Mouse (Mus musculus): ENCODE measurements around the gene F2rl1.

DNA sequence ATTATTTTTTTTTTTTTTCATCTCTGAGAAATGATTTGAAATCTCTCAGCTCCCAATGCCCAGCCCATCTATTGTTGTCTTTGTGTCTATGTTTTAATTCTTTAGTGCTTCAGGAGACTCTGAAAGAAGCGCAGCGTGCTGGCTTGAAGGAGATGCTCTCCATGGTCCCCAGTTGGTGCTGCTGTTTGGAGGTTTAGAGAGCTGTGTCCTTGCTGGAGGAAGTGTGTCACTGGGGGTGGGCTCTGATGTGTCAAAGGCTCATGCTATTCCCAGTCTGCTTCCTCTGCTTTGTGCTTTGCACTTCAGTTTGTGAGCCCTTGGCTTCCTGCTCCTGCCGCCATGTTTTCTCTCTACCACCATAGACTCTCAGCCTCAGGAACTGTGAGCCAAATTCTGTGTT lies 43.3 kb upstream of the F2rl1 start:
- no peak for TF ChIP-seq CTCF (conservative IDR thresholded peaks at IDR 0.05; ENCODE audit: low read length)
- no peak for TF ChIP-seq POU5F1 (IDR thresholded peaks at IDR 0.05; ENCODE audit: borderline replicate concordance, low read length)
- no peak for TF ChIP-seq NANOG (IDR thresholded peaks at IDR 0.05; ENCODE audit: borderline replicate concordance, low read length)

Data from E14TG2a.4 (cell line).